Mouse (Mus musculus) lung, adult 18-20 months (tissue): Measurements from ENCODE around the gene Zmynd10.
"Not testable (repeated sequence)": the region's sequence is repeated elsewhere in the genome, so short reads cannot be mapped to it uniquely, and the experiment has no call there.

Experiments used
- DNase-seq, 2 experiments: peaks; one replicate each; pipeline ENCODE4 v3.0.0; 2022; ENCODE audit warnings: mixed read lengths in 2 of 2

Zmynd10 gene

DNA sequence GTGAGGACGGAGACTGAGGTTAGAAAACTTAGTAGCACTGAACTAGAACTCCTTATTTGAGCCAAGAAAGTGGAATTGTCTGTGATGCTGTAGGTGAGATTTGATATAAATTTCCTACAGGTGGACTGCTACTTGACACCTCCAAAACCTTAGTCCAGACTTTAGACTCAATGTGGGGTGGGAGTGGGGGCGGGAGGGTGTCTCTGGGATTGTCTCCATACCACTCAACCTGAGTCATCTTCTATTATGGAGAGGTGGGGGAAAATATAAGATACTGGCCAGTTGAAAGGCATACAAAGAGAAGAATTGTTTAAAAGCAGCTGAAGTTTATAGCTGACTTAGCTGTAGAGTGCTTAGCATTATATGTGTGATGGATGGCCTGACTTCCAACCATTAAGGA, 8.6 kb downstream of the Zmynd10 start:
- DNase-seq, result no peak

DNA sequence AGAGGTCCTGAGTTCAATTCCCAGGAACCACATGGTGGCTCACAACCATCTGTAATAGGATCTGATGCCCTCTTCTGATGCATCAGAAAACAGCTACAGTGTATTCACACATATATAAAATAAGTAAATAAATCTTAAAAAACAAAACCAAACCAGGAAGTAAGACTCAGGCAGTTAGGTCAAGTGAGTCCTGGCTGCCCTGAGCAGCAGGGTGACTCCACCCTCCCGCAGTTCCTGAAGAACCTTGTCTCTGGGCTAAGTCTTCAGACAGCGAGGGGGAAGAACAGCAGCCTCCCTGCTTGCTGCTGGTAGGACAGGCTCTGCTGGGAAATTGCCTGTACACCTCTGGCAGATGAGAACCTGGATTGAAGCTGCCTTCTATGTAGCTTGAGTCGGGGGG, 9.2 kb downstream of the Zmynd10 start:
- peak in 1 of 2 experiments; percentile 33 for DNase-seq

GRCm38 (mm10) chr9:107563029-107563581, 16.0 kb downstream of the Zmynd10 start, which contains the start of gene Tusc2:
Gene Tusc2 (plus strand): TSS chr9:107563255.
- DNase-seq, result peak; percentile 97

- DNase-seq, result not testable (repeated sequence)
Observed at GRCm38 (mm10) chr9:107565556-107565955, 18.5 kb downstream of the Zmynd10 start.

- peak; percentile 89 to 92 for DNase-seq
Observed at GRCm38 (mm10) chr9:107566041-107566709, 19.1 kb downstream of the Zmynd10 start.

- peak; percentile 82 to 84 for DNase-seq
Observed at GRCm38 (mm10) chr9:107566855-107567254, 19.8 kb downstream of the Zmynd10 start.

GRCm38 (mm10) chr9:107567702-107568319, 20.7 kb downstream of the Zmynd10 start, which contains the start of gene Hyal2:
Gene Hyal2 (plus strand): TSS chr9:107567945.
- DNase-seq, result peak; percentile 70 to 80

- peak; percentile 90 to 92 for DNase-seq
Observed at GRCm38 (mm10) chr9:107568331-107569261, 21.5 kb downstream of the Zmynd10 start.

- no peak for DNase-seq
Observed at GRCm38 (mm10) chr9:107569270-107569669, 22.2 kb downstream of the Zmynd10 start.

GRCm38 (mm10) chr9:107570016-107570415, 22.9 kb downstream of the Zmynd10 start:
- DNase-seq, result no peak

- DNase-seq, result peak in 1 of 2 experiments; percentile 44
Observed at GRCm38 (mm10) chr9:107570845-107571244, 23.7 kb downstream of the Zmynd10 start.

GRCm38 (mm10) chr9:107571534-107572326, 24.6 kb downstream of the Zmynd10 start:
- peak; percentile 52 to 74 for DNase-seq

- no peak for DNase-seq
Observed at GRCm38 (mm10) chr9:107572327-107572662, 25.2 kb downstream of the Zmynd10 start.

- DNase-seq, result not testable (repeated sequence)
Observed at GRCm38 (mm10) chr9:107573774-107574173, 26.7 kb downstream of the Zmynd10 start.

DNA sequence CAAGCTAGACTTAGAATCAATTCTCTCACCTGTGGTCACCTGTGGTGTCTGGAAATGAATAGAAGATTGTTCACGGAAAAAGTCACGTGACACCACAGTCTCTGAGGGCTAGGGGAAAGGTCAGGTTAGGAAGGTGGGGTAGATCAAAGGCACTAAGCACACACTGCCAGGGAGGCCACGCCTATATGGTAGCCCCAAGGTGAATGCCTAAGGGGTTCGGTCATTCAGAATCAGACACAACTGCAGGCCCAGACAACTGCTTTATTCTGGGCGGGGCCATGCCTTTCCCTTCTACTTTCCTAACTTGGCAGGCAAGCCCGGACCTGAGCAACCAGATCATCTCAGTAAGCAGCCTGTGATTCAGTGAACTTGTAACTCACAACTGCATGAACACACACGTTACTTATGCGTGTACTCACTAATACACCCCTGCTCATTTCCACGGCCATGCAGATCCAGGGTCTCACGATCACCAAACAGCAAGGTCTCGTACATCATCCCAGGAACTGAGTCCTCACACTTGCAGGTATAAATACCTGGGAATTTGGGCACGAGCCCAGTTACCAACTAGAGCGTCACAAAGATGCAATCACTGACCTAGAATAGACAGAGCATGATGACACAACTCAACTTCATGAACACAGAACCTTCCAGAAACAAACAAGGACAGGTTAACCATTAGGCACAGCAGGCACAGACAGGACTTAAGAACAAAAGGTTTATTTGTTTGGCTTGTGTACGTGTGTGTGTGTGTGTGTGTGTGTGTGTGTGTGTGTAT, 28.7 kb downstream of the Zmynd10 start:
- peak in 1 of 2 experiments; percentile 59 for DNase-seq

- peak; percentile 81 to 90 for DNase-seq
Observed at GRCm38 (mm10) chr9:107576357-107577107, 29.4 kb downstream of the Zmynd10 start, which contains the start of gene Hyal1. Gene Hyal1 (plus strand): TSS chr9:107576927.

GRCm38 (mm10) chr9:107577871-107578270, 30.8 kb downstream of the Zmynd10 start:
- DNase-seq, result no peak

GRCm38 (mm10) chr9:107578587-107578986, 31.5 kb downstream of the Zmynd10 start, which contains the start of gene Naa80:
Gene Naa80 (plus strand): TSS chr9:107578887.
- no peak for DNase-seq

GRCm38 (mm10) chr9:107579023-107579900, 32.2 kb downstream of the Zmynd10 start:
- no peak for DNase-seq
